Mouse (Mus musculus) brain, embryonic 18.5 days (tissue): ENCODE measurements at regions not wholly inside any gene's neighbourhood (a gene's known extent, or its start where the extent isn't known, plus 50 kb on each side); places are given as distances from the start of the nearest gene placed in this dataset.
"Not testable (repeated sequence)": the region's sequence is repeated elsewhere in the genome, so short reads cannot be mapped to it uniquely, and the experiment has no call there.

ENCODE experiments used
- DNase-seq: peaks from one replicate; pipeline ENCODE4 v3.0.0-alpha.2; 2012; ENCODE audit warnings: low read depth, low spot score

GRCm38 (mm10) chr2:92800667-92801066, 114.2 kb upstream of the Syt13 start:
- DNase-seq, result no peak

GRCm38 (mm10) chr2:92804916-92805315, 110.0 kb upstream of the Syt13 start:
- no peak for DNase-seq

- no peak for DNase-seq
Measured at GRCm38 (mm10) chr2:92805761-92806160, 109.1 kb upstream of the Syt13 start.

- no peak for DNase-seq
Measured at GRCm38 (mm10) chr2:92806481-92807195, 108.3 kb upstream of the Syt13 start.

- no peak for DNase-seq
Measured at GRCm38 (mm10) chr2:92807404-92807803, 107.5 kb upstream of the Syt13 start.

- no peak for DNase-seq
Measured at GRCm38 (mm10) chr2:92808121-92808520, 106.8 kb upstream of the Syt13 start.

GRCm38 (mm10) chr2:92809226-92809625, 105.7 kb upstream of the Syt13 start:
- no peak for DNase-seq

GRCm38 (mm10) chr2:92809681-92810323, 105.1 kb upstream of the Syt13 start:
- no peak for DNase-seq

- not testable (repeated sequence) for DNase-seq
Measured at GRCm38 (mm10) chr2:92810956-92811355, 103.9 kb upstream of the Syt13 start.

- no peak for DNase-seq
Measured at GRCm38 (mm10) chr2:92813028-92813427, 101.9 kb upstream of the Syt13 start.

GRCm38 (mm10) chr2:92819586-92819985, 95.3 kb upstream of the Syt13 start:
- DNase-seq, result no peak

- DNase-seq, result no peak
Measured at GRCm38 (mm10) chr2:92824325-92824724, 90.6 kb upstream of the Syt13 start.

GRCm38 (mm10) chr2:92825395-92825794, 89.5 kb upstream of the Syt13 start:
- DNase-seq, result no peak

- no peak for DNase-seq
Measured at GRCm38 (mm10) chr2:92830134-92830533, 84.8 kb upstream of the Syt13 start.

GRCm38 (mm10) chr2:92831784-92832183, 83.1 kb upstream of the Syt13 start:
- DNase-seq, result no peak

GRCm38 (mm10) chr2:92836203-92836602, 78.7 kb upstream of the Syt13 start:
- DNase-seq, result no peak

GRCm38 (mm10) chr2:92838012-92838411, 76.9 kb upstream of the Syt13 start:
- DNase-seq, result no peak

- no peak for DNase-seq
Measured at GRCm38 (mm10) chr2:92840009-92840408, 74.9 kb upstream of the Syt13 start.

- no peak for DNase-seq
Measured at GRCm38 (mm10) chr2:92841626-92842025, 73.3 kb upstream of the Syt13 start.

- DNase-seq, result no peak
Measured at GRCm38 (mm10) chr2:92845061-92845769, 69.7 kb upstream of the Syt13 start.

- no peak for DNase-seq
Measured at GRCm38 (mm10) chr2:92848962-92849361, 65.9 kb upstream of the Syt13 start.

GRCm38 (mm10) chr2:92851336-92851735, 63.6 kb upstream of the Syt13 start:
- DNase-seq, result no peak

GRCm38 (mm10) chr2:92853175-92853574, 61.7 kb upstream of the Syt13 start:
- DNase-seq, result no peak
